Comparison of ENCODE assay signal across 26 mouse cellular contexts in genomic region chr10:95509263-95509662, GRCm38 (mm10). TPM values are rescaled to one million over a fixed set of nuclear protein-coding genes. Genes with fewer than 3 reads are reported as not detected.
A peak's percentile ranks its signal among the peaks of the same experiment; 100 is the strongest.
DNase-seq lines count a peak whose midpoint lies in the region; ATAC-seq and TF ChIP-seq lines count a peak whose summit lies in the region.
"Had no signal": no experiment of that assay in that cellular context is flagged by ENCODE, and none has a peak within 500 bp of the region (broad histone marks: within the 10 kb centered on the region; RNA-seq: fewer than 3 reads in every experiment).

No protein-coding gene starts in this region.

- intact Hi-C loops in gastrocnemius, adult 2 months (cut with DNase I), result no loop called here
- intact Hi-C loops in left cerebral cortex, postnatal 14 days (cut with DNase I), result no loop called here

- no peak overlapping the region for H3K4me3 ChIP-seq in gastrocnemius, adult 2 months
- no peak overlapping the region for H3K4me3 ChIP-seq in liver, postnatal 0 days (ENCODE audit: low read depth, low read length)
- H3K4me3 ChIP-seq in macrophage (ENCODE audit: inconsistent target), result no peak overlapping the region
- H3K4me3 ChIP-seq in stomach, postnatal 0 days (ENCODE audit: low read depth, low read length), result no peak overlapping the region
- H3K4me3 ChIP-seq in intestine, embryonic 16.5 days (ENCODE audit: low read length), result no peak overlapping the region
- H3K4me3 ChIP-seq: forebrain, embryonic 10.5 days; forebrain, embryonic 13.5 days; heart, embryonic 12.5 days; heart, embryonic 15.5 days; hindbrain, embryonic 10.5 days; hindbrain, embryonic 13.5 days had no signal

- H3K9ac ChIP-seq in liver, postnatal 0 days (replicated peaks), result no peak overlapping the region
- no peak overlapping the region for H3K9ac ChIP-seq in stomach, postnatal 0 days (ENCODE audit: low read length)
- H3K9ac ChIP-seq in intestine, embryonic 16.5 days (ENCODE audit: low read depth, low read length), result no peak overlapping the region
- H3K9ac ChIP-seq: forebrain, embryonic 13.5 days; heart, embryonic 12.5 days; heart, embryonic 15.5 days; hindbrain, embryonic 13.5 days had no signal

- H3K4me1 ChIP-seq in liver, postnatal 0 days (ENCODE audit: insufficient read depth), result peaks cover 5% of the 10 kb centered on the region; the same call in 1 of the 2 replicates
- no peaks in the 10 kb centered on the region for H3K4me1 ChIP-seq in stomach, postnatal 0 days (replicated peaks; ENCODE audit: control insufficient read depth, insufficient read depth)
- peaks cover 5% of the 10 kb centered on the region for H3K4me1 ChIP-seq in intestine, embryonic 16.5 days (ENCODE audit: control insufficient read depth, insufficient read depth, low read length)

- H3K27me3 ChIP-seq in liver, postnatal 0 days (ENCODE audit: insufficient read depth, low read length), result no peaks in the 10 kb centered on the region
- no peaks in the 10 kb centered on the region for H3K27me3 ChIP-seq in stomach, postnatal 0 days (ENCODE audit: control insufficient read depth, insufficient read depth, low read length)
- no peaks in the 10 kb centered on the region for H3K27me3 ChIP-seq in intestine, embryonic 16.5 days (replicated peaks; ENCODE audit: control insufficient read depth, insufficient read depth, low read length)
- H3K27me3 ChIP-seq: forebrain, embryonic 13.5 days; heart, embryonic 12.5 days; heart, embryonic 15.5 days; hindbrain, embryonic 13.5 days; Patski had no signal

- WGBS in liver, postnatal 0 days (ENCODE audit: insufficient replicate concordance), result 63% methylated on average over 3 of the region's 3 CpGs
- 74% methylated on average over 3 of the region's 3 CpGs for WGBS in macrophage (ENCODE audit: missing documents)
- 64% methylated on average over 3 of the region's 3 CpGs for WGBS in stomach, postnatal 0 days
- WGBS in intestine, embryonic 16.5 days, result 74% methylated on average over 3 of the region's 3 CpGs

- no peaks in the 10 kb centered on the region for H3K79me2 ChIP-seq in macrophage (ENCODE audit: inconsistent target)

- TF ChIP-seq CTCF in gastrocnemius, adult 2 months (IDR thresholded peaks at IDR 0.05), result no peak
- no peak for TF ChIP-seq CTCF in liver, postnatal 0 days (IDR thresholded peaks at IDR 0.05; ENCODE audit: low read depth)
- no peak for TF ChIP-seq CTCF in stomach, postnatal 0 days (IDR thresholded peaks at IDR 0.05; ENCODE audit: low read depth)

- no peak for DNase-seq in gastrocnemius, adult 2 months
- DNase-seq in gastrocnemius, adult 18-20 months (ENCODE audit: low spot score), result no peak
- no peak for DNase-seq in liver, postnatal 0 days
- DNase-seq in liver, result no peak
- DNase-seq in stomach, postnatal 0 days (ENCODE audit: low spot score), result no peak
- no peak for DNase-seq in left cerebral cortex, postnatal 14 days (ENCODE audit: low spot score in 2 of 2)
- DNase-seq: adrenal gland, postnatal 14 days; cerebellum, adult 18-20 months; cerebellum, adult 9-10 months; cerebellum, postnatal 14 days; gastrocnemius, postnatal 14 days; heart, postnatal 10 days; heart, postnatal 36 days had no signal

- H3K4me2 ChIP-seq in liver, postnatal 0 days (ENCODE audit: low read depth, low read length), result no peak overlapping the region
- H3K4me2 ChIP-seq in stomach, postnatal 0 days (replicated peaks; ENCODE audit: low read depth), result no peak overlapping the region
- no peak overlapping the region for H3K4me2 ChIP-seq in intestine, embryonic 16.5 days (ENCODE audit: low read depth, low read length)
- H3K4me2 ChIP-seq: forebrain, embryonic 13.5 days; heart, embryonic 12.5 days; heart, embryonic 15.5 days; hindbrain, embryonic 13.5 days had no signal

- no peak for TF ChIP-seq EP300 in liver, postnatal 0 days (IDR thresholded peaks at IDR 0.05; ENCODE audit: low read depth)
- TF ChIP-seq EP300 in stomach, postnatal 0 days (optimal IDR thresholded peaks at IDR 0.05), result no peak

- H3K9me3 ChIP-seq in liver, postnatal 0 days (ENCODE audit: low read length), result no peaks in the 10 kb centered on the region
- no peaks in the 10 kb centered on the region for H3K9me3 ChIP-seq in stomach, postnatal 0 days (ENCODE audit: control insufficient read depth, low read length)
- H3K9me3 ChIP-seq in intestine, embryonic 16.5 days (ENCODE audit: control insufficient read depth, low read length), result peaks cover 3% of the 10 kb centered on the region; the same call in 1 of the 2 replicates
- H3K9me3 ChIP-seq: forebrain, embryonic 10.5 days; heart, embryonic 12.5 days; heart, embryonic 15.5 days; hindbrain, embryonic 10.5 days; hindbrain, embryonic 13.5 days had no signal

- H3K36me3 ChIP-seq in liver, postnatal 0 days (replicated peaks; ENCODE audit: insufficient read depth, low read length), result no peaks in the 10 kb centered on the region
- no peaks in the 10 kb centered on the region for H3K36me3 ChIP-seq in macrophage (ENCODE audit: inconsistent target)
- no peaks in the 10 kb centered on the region for H3K36me3 ChIP-seq in stomach, postnatal 0 days (ENCODE audit: control insufficient read depth, insufficient read depth, low read length)
- H3K36me3 ChIP-seq in intestine, embryonic 16.5 days (ENCODE audit: control insufficient read depth, insufficient read depth, low read length), result no peaks in the 10 kb centered on the region
- H3K36me3 ChIP-seq: forebrain, embryonic 10.5 days; G1E; heart, embryonic 12.5 days; heart, embryonic 15.5 days; hindbrain, embryonic 10.5 days; hindbrain, embryonic 13.5 days had no signal

- no peak for ATAC-seq in liver, postnatal 0 days
- no peak for ATAC-seq in stomach, postnatal 0 days (ENCODE audit: low FRiP score, low TSS enrichment)
- no peak for ATAC-seq in intestine, embryonic 16.5 days
- ATAC-seq: forebrain, embryonic 13.5 days; forebrain, embryonic 16.5 days; hindbrain, embryonic 16.5 days; intestine, postnatal 0 days; Patski had no signal

- H3K27ac ChIP-seq in gastrocnemius, adult 2 months, result peak overlapping the region; percentile 24; the same call in 1 of the 2 replicates
- 0 out of 2 replicates have a peak overlapping the region, but pooled peaks have one; percentile 0 for H3K27ac ChIP-seq in liver, postnatal 0 days (ENCODE audit: low read depth)
- peak overlapping the region; percentile 86 for H3K27ac ChIP-seq in macrophage
- H3K27ac ChIP-seq in stomach, postnatal 0 days (replicated peaks), result peak overlapping the region; percentile 26; the same call in 1 of the 2 replicates
- H3K27ac ChIP-seq in intestine, embryonic 16.5 days (ENCODE audit: low read length), result no peak overlapping the region
- H3K27ac ChIP-seq: forebrain, embryonic 10.5 days; forebrain, embryonic 13.5 days; heart, embryonic 15.5 days; hindbrain, embryonic 10.5 days; hindbrain, embryonic 13.5 days had no signal

RNA-seq across cellular contexts. Expression of gene Ube2n, which starts 5.7 kb away (rescaled TPM):
- total RNA-seq in gastrocnemius, adult 2 months (2021), result 10 to 100 TPM; 71.3 to 75.6 TPM
- 10 to 100 TPM; 65.4 to 75.4 TPM for total RNA-seq in gastrocnemius, adult 18-20 months (2021)
- 92.7 and 94.2 TPM in 2 replicates for polyA plus RNA-seq in liver, postnatal 0 days (2015; fragmentation: Nextera tagmentation; extraction: Ambion mirVana)
- total RNA-seq in macrophage (2018; cell fraction: chromatin; rRNA removed), result 100 to 1,000 TPM in 14 of 26 experiments, 10 to 100 TPM in 12; 43.3 to 177 (median 103) TPM
- 100 to 1,000 TPM; 107 to 212 (median 164) TPM for total RNA-seq in macrophage (2018; cell fraction: cytosol; rRNA removed)
- total RNA-seq in macrophage (2018; cell fraction: nucleus; rRNA removed), result 100 to 1,000 TPM in 24 of 26 experiments, 10 to 100 TPM in 2; 94.5 to 370 (median 167) TPM
- 101 to 234 TPM (median 183 TPM) in 3 replicates for polyA plus RNA-seq in macrophage (2018)
- 229 and 231 TPM in 2 replicates for polyA plus RNA-seq in stomach, postnatal 0 days (2015; fragmentation: Nextera tagmentation; extraction: Ambion mirVana)
- total RNA-seq in left cerebral cortex, postnatal 14 days (2021), result 100 to 1,000 TPM; 202 to 212 TPM
- polyA plus RNA-seq in intestine, embryonic 16.5 days (2015; fragmentation: Nextera tagmentation; extraction: Ambion mirVana), result 251 and 288 TPM in 2 replicates

RNA-seq across cellular contexts. Expression of gene Mrpl42, which starts 7.5 kb away (rescaled TPM):
- 100 to 1,000 TPM; 307 to 392 TPM for total RNA-seq in gastrocnemius, adult 2 months (2021)
- 100 to 1,000 TPM; 309 to 340 TPM for total RNA-seq in gastrocnemius, adult 18-20 months (2021)
- 163 and 168 TPM in 2 replicates for polyA plus RNA-seq in liver, postnatal 0 days (2015; fragmentation: Nextera tagmentation; extraction: Ambion mirVana)
- 10 to 100 TPM in 14 of 26 experiments, 1 to 10 TPM in 12; 1.5 to 28.7 (median 11.6) TPM for total RNA-seq in macrophage (2018; cell fraction: chromatin; rRNA removed)
- total RNA-seq in macrophage (2018; cell fraction: cytosol; rRNA removed), result 100 to 1,000 TPM in 7 of 26 experiments, 10 to 100 TPM in 19; 60.9 to 134 (median 93.5) TPM
- 10 to 100 TPM in 17 of 26 experiments, 1 to 10 TPM in 9; 2.7 to 26.9 (median 14.3) TPM for total RNA-seq in macrophage (2018; cell fraction: nucleus; rRNA removed)
- 84.5 to 233 TPM (median 194 TPM) in 3 replicates for polyA plus RNA-seq in macrophage (2018)
- polyA plus RNA-seq in stomach, postnatal 0 days (2015; fragmentation: Nextera tagmentation; extraction: Ambion mirVana), result 277 and 291 TPM in 2 replicates
- 10 to 100 TPM; 81.7 to 84.0 TPM for total RNA-seq in left cerebral cortex, postnatal 14 days (2021)
- polyA plus RNA-seq in intestine, embryonic 16.5 days (2015; fragmentation: Nextera tagmentation; extraction: Ambion mirVana), result 346 and 385 TPM in 2 replicates

RNA-seq across cellular contexts. Expression of gene Nudt4, which starts 54.7 kb away (rescaled TPM):
- 100 to 1,000 TPM; 182 to 332 TPM for total RNA-seq in gastrocnemius, adult 2 months (2021)
- 100 to 1,000 TPM; 287 to 374 TPM for total RNA-seq in gastrocnemius, adult 18-20 months (2021)
- polyA plus RNA-seq in liver, postnatal 0 days (2015; fragmentation: Nextera tagmentation; extraction: Ambion mirVana), result 52.9 and 56.7 TPM in 2 replicates
- 10 to 100 TPM in 2 of 26 experiments, 1 to 10 TPM in 24; 1.4 to 13.4 (median 5.1) TPM for total RNA-seq in macrophage (2018; cell fraction: chromatin; rRNA removed)
- total RNA-seq in macrophage (2018; cell fraction: cytosol; rRNA removed), result 10 to 100 TPM; 25.1 to 41.0 (median 33.6) TPM
- 10 to 100 TPM in 20 of 26 experiments, 1 to 10 TPM in 6; 7.2 to 25.3 (median 12.7) TPM for total RNA-seq in macrophage (2018; cell fraction: nucleus; rRNA removed)
- polyA plus RNA-seq in macrophage (2018), result 29.6 to 34.9 TPM (median 34.1 TPM) in 3 replicates
- 46.1 and 47.5 TPM in 2 replicates for polyA plus RNA-seq in stomach, postnatal 0 days (2015; fragmentation: Nextera tagmentation; extraction: Ambion mirVana)
- total RNA-seq in left cerebral cortex, postnatal 14 days (2021), result 100 to 1,000 TPM; 185 to 192 TPM
- polyA plus RNA-seq in intestine, embryonic 16.5 days (2015; fragmentation: Nextera tagmentation; extraction: Ambion mirVana), result 34.2 and 58.2 TPM in 2 replicates
